Mouse (Mus musculus) lung, embryonic 15.5 days (tissue): Measurements from ENCODE around the gene Bag5. TPM values are rescaled to one million over a fixed set of nuclear protein-coding genes. Genes with fewer than 3 reads are reported as not detected.

Experiments used
- ATAC-seq: fragments of 200-750 bp; cut with Nextera tagmentation; 2 replicates; pipeline ENCODE4 v1.8.0; 2017; ENCODE audit warnings: moderate number of reproducible peaks, borderline replicate concordance; ENCODE audit not compliant: low FRiP score, low TSS enrichment; ENCODE audit errors: extremely low read depth
- H3K27ac ChIP-seq: fragments of 300-500 bp; sonication (generic); 2 replicates; pipeline ENCODE4 v1.5.1; 2015; ENCODE audit warnings: moderate library complexity, mild to moderate bottlenecking, inconsistent platforms
- H3K27me3 ChIP-seq: fragments of 300-500 bp; sonication (generic); 2 replicates; pipeline ENCODE4 v1.6.1; 2015; ENCODE audit warnings: inconsistent platforms
- H3K36me3 ChIP-seq: fragments of 300-500 bp; sonication (generic); 2 replicates; pipeline ENCODE4 v1.6.1; 2015; ENCODE audit warnings: inconsistent platforms
- H3K4me1 ChIP-seq: fragments of 300-500 bp; sonication (generic); 2 replicates; pipeline ENCODE4 v1.6.1; 2015; ENCODE audit warnings: inconsistent platforms
- H3K4me2 ChIP-seq: fragments of 300-500 bp; sonication (generic); 2 replicates; pipeline ENCODE4 v1.6.1; 2015; ENCODE audit warnings: inconsistent platforms, mild to moderate bottlenecking, moderate library complexity
- H3K4me3 ChIP-seq: fragments of 300-500 bp; sonication (generic); 2 replicates; pipeline ENCODE4 v1.5.1; 2015; ENCODE audit warnings: mild to moderate bottlenecking, inconsistent platforms
- H3K9ac ChIP-seq: fragments of 300-500 bp; sonication (generic); 2 replicates; pipeline ENCODE4 v1.6.1; 2015; ENCODE audit warnings: inconsistent platforms
- H3K9me3 ChIP-seq: fragments of 300-500 bp; sonication (generic); 2 replicates; pipeline ENCODE4 v1.6.1; 2016; ENCODE audit warnings: inconsistent platforms
- WGBS: fragments of 180-500 bp; shearing (Covaris S2); methylation state at CpG from one replicate; pipeline ENCODE4 v1.1.7; 2015; 5-methylcytosine and 5-hydroxymethylcytosine counted together
- polyA plus RNA-seq: library from polyadenylated mRNA; unstranded; fragments of >200 nt; fragmentation: Nextera tagmentation; extraction: Ambion mirVana; gene quantifications from 2 replicates; pipeline ENCODE4 v1.2.1, GENCODE M21; 2015

Gene Bag5
- polyA plus RNA-seq, 1 experiment from 2014 or later = 52.2 TPM

DNA sequence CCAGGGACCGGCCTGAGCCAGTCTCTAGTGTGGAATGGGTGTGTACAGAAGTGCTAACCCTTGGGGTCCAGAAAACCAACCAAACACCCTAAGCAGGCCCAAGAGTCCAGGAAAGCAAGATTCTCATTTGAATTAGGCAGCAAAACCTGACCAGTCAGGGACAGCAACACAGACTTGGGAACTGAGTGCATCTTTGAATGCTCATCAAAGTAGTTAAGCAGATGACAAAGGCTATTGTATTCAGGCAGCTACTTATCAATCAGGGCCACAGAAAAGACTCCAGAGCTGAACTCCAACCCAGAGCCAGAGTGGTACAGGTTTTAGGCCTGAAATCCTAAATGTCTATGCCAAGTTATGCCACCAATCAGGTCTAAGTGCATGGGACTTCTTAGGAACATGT, 52.4 kb downstream of the Bag5 start:
- Histone ChIP-seq H3K27ac (no peak overlapping the region), H3K9me3 (no peaks in the 10 kb centered on the region), H3K9ac (no peak overlapping the region), H3K4me2 (no peak overlapping the region), H3K36me3 (peaks cover 22% of the 10 kb centered on the region), H3K4me1 (peaks cover 26% of the 10 kb centered on the region), H3K27me3 (no peaks in the 10 kb centered on the region), H3K4me3 (no peak overlapping the region)
- ATAC-seq = no peak
- 91% methylated on average over 1 of the region's 1 CpGs for WGBS

Other genes starting within 250 kb of the Bag5 start
- 7.0 and 7.1 TPM in 2 replicates for gene Gm266, start 227.4 kb downstream of the Bag5 start, polyA plus RNA-seq
- 471 and 493 TPM in 2 replicates for gene Eif5, start 175.2 kb downstream of the Bag5 start, polyA plus RNA-seq
- gene Mark3, start 138.7 kb downstream of the Bag5 start, polyA plus RNA-seq = 34.0 and 34.8 TPM in 2 replicates
- gene Ckb, start 40.9 kb downstream of the Bag5 start, polyA plus RNA-seq = 252 and 268 TPM in 2 replicates
- gene Trmt61a, start 35.2 kb downstream of the Bag5 start, polyA plus RNA-seq = 11.1 and 13.7 TPM in 2 replicates
- 43.7 and 47.9 TPM in 2 replicates for gene Apopt1, start within 50 bp of the Bag5 start, polyA plus RNA-seq
- 89.8 and 95.9 TPM in 2 replicates for gene Klc1, start 45.6 kb upstream of the Bag5 start, polyA plus RNA-seq
- 7.9 and 8.7 TPM in 2 replicates for gene Xrcc3, start 100.6 kb upstream of the Bag5 start, polyA plus RNA-seq
- gene Zfyve21, start 100.9 kb upstream of the Bag5 start, polyA plus RNA-seq = 108 and 113 TPM in 2 replicates
- 23.1 and 25.6 TPM in 2 replicates for gene Ppp1r13b, start 194.9 kb upstream of the Bag5 start, polyA plus RNA-seq